Mouse (Mus musculus) hindbrain, embryonic 10.5 days (tissue): ENCODE measurements around the gene Rnaseh2c. TPM values are rescaled to one million over a fixed set of nuclear protein-coding genes. Genes with fewer than 3 reads are reported as not detected.

ENCODE experiments used
- DNase-seq: peaks from one replicate; pipeline ENCODE4 v3.0.0-alpha.2; 2017; ENCODE audit warnings: low spot score
- H3K27ac ChIP-seq: fragments of 300-500 bp; sonication (generic); 2 replicates; pipeline ENCODE4 v1.5.1; 2016; ENCODE audit warnings: mild to moderate bottlenecking, moderate library complexity
- H3K27me3 ChIP-seq: fragments of 300-500 bp; sonication (generic); 2 replicates; pipeline ENCODE4 v1.6.1; 2016; ENCODE audit warnings: mild to moderate bottlenecking; ENCODE audit not compliant: poor library complexity, insufficient read depth, severe bottlenecking
- H3K36me3 ChIP-seq: fragments of 300-500 bp; sonication (generic); 2 replicates; pipeline ENCODE4 v1.6.1; 2016; ENCODE audit warnings: mild to moderate bottlenecking, moderate library complexity
- H3K4me1 ChIP-seq: fragments of 300-500 bp; sonication (generic); replicated peaks from 2 replicates; pipeline ENCODE4 v1.6.1; 2016; ENCODE audit warnings: mild to moderate bottlenecking
- H3K4me3 ChIP-seq: fragments of 300-500 bp; sonication (generic); 2 replicates; pipeline ENCODE4 v1.5.1; 2016; ENCODE audit warnings: mild to moderate bottlenecking, moderate library complexity
- H3K9me3 ChIP-seq: fragments of 300-500 bp; sonication (generic); 2 replicates; pipeline ENCODE4 v1.6.1; 2016; ENCODE audit warnings: mild to moderate bottlenecking, moderate library complexity
- WGBS: fragments of 180-500 bp; shearing (Covaris S2); methylation state at CpG from one replicate; pipeline ENCODE4 v1.1.7; 2016; 5-methylcytosine and 5-hydroxymethylcytosine counted together
- polyA plus RNA-seq: library from polyadenylated mRNA; unstranded; fragments of >200 nt; fragmentation: Nextera tagmentation; extraction: Ambion mirVana; gene quantifications from 2 replicates; pipeline ENCODE4 v1.2.1, GENCODE M21; 2016

The Rnaseh2c gene
- 177 and 187 TPM in 2 replicates for polyA plus RNA-seq

- peaks cover 22% of the 10 kb centered on the region for H3K4me1 ChIP-seq
- WGBS = under 1% methylated on average over 64 of the region's 64 CpGs
- peak within 1 kb of the TSS; percentile 93 for H3K27ac ChIP-seq
- peak within 1 kb of the TSS; percentile 82 for H3K4me3 ChIP-seq
- DNase-seq = peak; percentile 80
- no peaks in the 10 kb centered on the region for H3K27me3 ChIP-seq
- no peaks in the 10 kb centered on the region for H3K9me3 ChIP-seq
- peaks cover 43% of the 10 kb centered on the region for H3K36me3 ChIP-seq
Observed at GRCm38 (mm10) chr19:5601752-5602541, at the start of gene Rnaseh2c. TSS of gene Rnaseh2c (plus strand) at chr19:5601873.

- Histone ChIP-seq H3K4me1 (peaks cover 6% of the 10 kb centered on the region), H3K27ac (no peak overlapping the region), H3K27me3 (peaks cover 73% of the 10 kb centered on the region), H3K9me3 (no peaks in the 10 kb centered on the region), H3K36me3 (no peaks in the 10 kb centered on the region), H3K4me3 (no peak overlapping the region)
- DNase-seq = no peak
- 60% methylated on average over 8 of the region's 8 CpGs for WGBS
Observed at GRCm38 (mm10) chr19:5553802-5554201, 47.9 kb upstream of the Rnaseh2c start.

GRCm38 (mm10) chr19:5554212-5554611 lies 47.5 kb upstream of the Rnaseh2c start:
- Histone ChIP-seq H3K9me3 (no peaks in the 10 kb centered on the region), H3K36me3 (no peaks in the 10 kb centered on the region), H3K27me3 (peaks cover 77% of the 10 kb centered on the region), H3K4me1 (peaks cover 10% of the 10 kb centered on the region), H3K4me3 (no peak overlapping the region), H3K27ac (no peak overlapping the region)
- WGBS = 74% methylated on average over 14 of the region's 14 CpGs
- DNase-seq = no peak

GRCm38 (mm10) chr19:5558169-5558568 lies 43.5 kb upstream of the Rnaseh2c start:
- Histone ChIP-seq H3K9me3 (no peaks in the 10 kb centered on the region), H3K4me3 (no peak overlapping the region), H3K27me3 (peaks cover 98% of the 10 kb centered on the region), H3K27ac (no peak overlapping the region), H3K36me3 (no peaks in the 10 kb centered on the region), H3K4me1 (peaks cover 31% of the 10 kb centered on the region)
- DNase-seq = no peak
- 38% methylated on average over 7 of the region's 7 CpGs for WGBS

- Histone ChIP-seq H3K4me3 (no peak overlapping the region; the same call in 1 of the 2 replicates), H3K9me3 (no peaks in the 10 kb centered on the region), H3K27me3 (peaks cover 98% of the 10 kb centered on the region), H3K27ac (no peak overlapping the region), H3K4me1 (peaks cover 31% of the 10 kb centered on the region), H3K36me3 (no peaks in the 10 kb centered on the region)
- 67% methylated on average over 8 of the region's 8 CpGs for WGBS
- no peak for DNase-seq
Observed at GRCm38 (mm10) chr19:5558770-5559169, 42.9 kb upstream of the Rnaseh2c start.

- H3K27ac ChIP-seq = no peak overlapping the region
- H3K27me3 ChIP-seq = peaks cover 98% of the 10 kb centered on the region
- no peaks in the 10 kb centered on the region for H3K36me3 ChIP-seq
- H3K4me1 ChIP-seq = peaks cover 31% of the 10 kb centered on the region
- no peaks in the 10 kb centered on the region for H3K9me3 ChIP-seq
- peak overlapping the region; percentile 47 for H3K4me3 ChIP-seq
- DNase-seq = no peak
- WGBS = 17% methylated on average over 8 of the region's 8 CpGs
Observed at GRCm38 (mm10) chr19:5559229-5559628, 42.4 kb upstream of the Rnaseh2c start.

GRCm38 (mm10) chr19:5559631-5560456 lies 41.8 kb upstream of the Rnaseh2c start:
- Histone ChIP-seq H3K27ac (no peak overlapping the region), H3K36me3 (no peaks in the 10 kb centered on the region), H3K9me3 (no peaks in the 10 kb centered on the region), H3K4me3 (peak overlapping the region; percentile 47), H3K27me3 (peaks cover 100% of the 10 kb centered on the region), H3K4me1 (peaks cover 31% of the 10 kb centered on the region)
- 1% methylated on average over 69 of the region's 69 CpGs for WGBS
- peak; percentile 30 for DNase-seq

GRCm38 (mm10) chr19:5560457-5561041 lies 41.1 kb upstream of the Rnaseh2c start, which contains the start of gene Ovol1:
TSS of gene Ovol1 (minus strand) at chr19:5560646.
- Histone ChIP-seq H3K4me1 (peaks cover 31% of the 10 kb centered on the region), H3K4me3 (peak within 1 kb of the TSS; percentile 47), H3K9me3 (no peaks in the 10 kb centered on the region), H3K36me3 (no peaks in the 10 kb centered on the region), H3K27me3 (peaks cover 100% of the 10 kb centered on the region), H3K27ac (no peak within 1 kb of the TSS)
- WGBS = under 1% methylated on average over 57 of the region's 57 CpGs
- DNase-seq = peak; percentile 47

GRCm38 (mm10) chr19:5561252-5561790 lies 40.4 kb upstream of the Rnaseh2c start:
- peaks cover 33% of the 10 kb centered on the region for H3K4me1 ChIP-seq
- WGBS = 17% methylated on average over 10 of the region's 10 CpGs
- peaks cover 100% of the 10 kb centered on the region for H3K27me3 ChIP-seq
- no peak overlapping the region for H3K27ac ChIP-seq
- H3K9me3 ChIP-seq = no peaks in the 10 kb centered on the region
- peak; percentile 23 for DNase-seq
- H3K4me3 ChIP-seq = peak overlapping the region; percentile 47
- no peaks in the 10 kb centered on the region for H3K36me3 ChIP-seq

GRCm38 (mm10) chr19:5561886-5562285 lies 39.8 kb upstream of the Rnaseh2c start:
- Histone ChIP-seq H3K36me3 (no peaks in the 10 kb centered on the region), H3K4me1 (peaks cover 39% of the 10 kb centered on the region), H3K27ac (no peak overlapping the region), H3K9me3 (no peaks in the 10 kb centered on the region), H3K27me3 (peaks cover 100% of the 10 kb centered on the region), H3K4me3 (no peak overlapping the region)
- DNase-seq = no peak
- WGBS = 68% methylated on average over 3 of the region's 3 CpGs

GRCm38 (mm10) chr19:5562776-5563175 lies 38.9 kb upstream of the Rnaseh2c start:
- Histone ChIP-seq H3K9me3 (no peaks in the 10 kb centered on the region), H3K36me3 (no peaks in the 10 kb centered on the region), H3K27ac (no peak overlapping the region), H3K27me3 (peaks cover 94% of the 10 kb centered on the region), H3K4me1 (peaks cover 48% of the 10 kb centered on the region), H3K4me3 (no peak overlapping the region)
- 93% methylated on average over 10 of the region's 10 CpGs for WGBS
- no peak for DNase-seq

GRCm38 (mm10) chr19:5566316-5566715 lies 35.4 kb upstream of the Rnaseh2c start:
- H3K36me3 ChIP-seq = peaks cover 12% of the 10 kb centered on the region; the same call in 1 of the 2 replicates
- no peak overlapping the region; the same call in 1 of the 2 replicates for H3K4me3 ChIP-seq
- H3K9me3 ChIP-seq = no peaks in the 10 kb centered on the region
- no peak for DNase-seq
- H3K27ac ChIP-seq = peak overlapping the region; percentile 23; the same call in 1 of the 2 replicates
- 55% methylated on average over 5 of the region's 5 CpGs for whole genome bisulfite sequencing
- peaks cover 38% of the 10 kb centered on the region for H3K4me1 ChIP-seq
- H3K27me3 ChIP-seq = peaks cover 81% of the 10 kb centered on the region
